Mouse (Mus musculus) lung, postnatal 0 days (tissue): ENCODE data around the gene Srm. TPM values are rescaled to one million over a fixed set of nuclear protein-coding genes. Genes with fewer than 3 reads are reported as not detected.

ENCODE experiments used
- ATAC-seq: fragments of 200-750 bp; cut with Nextera tagmentation; 2 replicates; pipeline ENCODE4 v1.8.0; 2017; ENCODE audit warnings: moderate library complexity
- DNase-seq: peaks from one replicate; pipeline ENCODE4 v3.0.0-alpha.2; 2016; ENCODE audit warnings: low spot score
- H3K27ac ChIP-seq: fragments of 300-500 bp; sonication (generic); 2 replicates; pipeline ENCODE4 v1.5.1; 2014; ENCODE audit warnings: antibody characterized with exemption, mild to moderate bottlenecking, low read length, mixed read lengths
- H3K27me3 ChIP-seq: fragments of 300-500 bp; sonication (generic); replicated peaks from 2 replicates; pipeline ENCODE4 v1.6.1; 2014; ENCODE audit warnings: low read length, mixed read lengths; ENCODE audit not compliant: insufficient read depth
- H3K36me3 ChIP-seq: fragments of 300-500 bp; sonication (generic); 2 replicates; pipeline ENCODE4 v1.6.1; 2014; ENCODE audit warnings: low read length, mixed read lengths; ENCODE audit not compliant: insufficient read depth
- H3K4me1 ChIP-seq: fragments of 300-500 bp; sonication (generic); 2 replicates; pipeline ENCODE4 v1.6.1; 2014; ENCODE audit warnings: antibody characterized with exemption, low read depth, low read length, mixed read lengths; ENCODE audit not compliant: insufficient read depth
- H3K4me2 ChIP-seq: fragments of 300-500 bp; sonication (generic); replicated peaks from 2 replicates; pipeline ENCODE4 v1.6.1; 2014; ENCODE audit warnings: low read depth, mild to moderate bottlenecking, low read length, moderate library complexity, mixed read lengths
- H3K4me3 ChIP-seq: fragments of 300-500 bp; sonication (generic); 2 replicates; pipeline ENCODE4 v1.5.1; 2014; ENCODE audit warnings: low read depth, low read length
- H3K9ac ChIP-seq: fragments of 300-500 bp; sonication (generic); replicated peaks from 2 replicates; pipeline ENCODE4 v1.6.1; 2014; ENCODE audit warnings: low read depth, mild to moderate bottlenecking
- H3K9me3 ChIP-seq: fragments of 300-500 bp; sonication (generic); 2 replicates; pipeline ENCODE4 v1.6.1; 2016; ENCODE audit warnings: low read length, mixed read lengths
- CTCF ChIP-seq: IDR thresholded peaks from 2 replicates; pipeline ENCODE4 v1.5.1; 2016; ENCODE audit warnings: antibody characterized with exemption, mild to moderate bottlenecking
- EP300 ChIP-seq: IDR thresholded peaks from 2 replicates; pipeline ENCODE4 v1.6.1; 2016; ENCODE audit warnings: antibody characterized with exemption, mild to moderate bottlenecking, control low read depth
- WGBS: fragments of 180-500 bp; shearing (Covaris S2); extraction: QIAGEN DNeasy Blood & Tissue Kit; methylation state at CpG from one replicate; pipeline ENCODE4 v1.1.7; 2014; 5-methylcytosine and 5-hydroxymethylcytosine counted together
- polyA plus RNA-seq: library from polyadenylated mRNA; unstranded; fragments of >200 nt; fragmentation: Nextera tagmentation; extraction: Ambion mirVana; gene quantifications from 2 replicates; pipeline ENCODE4 v1.2.1, GENCODE M21; 2015

Gene Srm
- polyA plus RNA-seq, 1 experiment from 2014 or later = 46.6 TPM

GRCm38 (mm10) chr4:148596731-148597130, 5.4 kb downstream of the Srm start:
- TF ChIP-seq CTCF (no peak), EP300 (no peak)
- no peak overlapping the region for H3K9ac ChIP-seq
- ATAC-seq (no peak), DNase-seq (no peak)
- 97% methylated on average over 3 of the region's 3 CpGs for WGBS
- peaks cover 3% of the 10 kb centered on the region; the same call in 1 of the 2 replicates for H3K4me1 ChIP-seq
- no peak overlapping the region for H3K4me3 ChIP-seq
- H3K27ac ChIP-seq = no peak overlapping the region
- no peaks in the 10 kb centered on the region for H3K27me3 ChIP-seq
- H3K36me3 ChIP-seq = peaks cover 5% of the 10 kb centered on the region; the same call in 1 of the 2 replicates
- no peak overlapping the region for H3K4me2 ChIP-seq
- no peaks in the 10 kb centered on the region for H3K9me3 ChIP-seq

- no peak overlapping the region for H3K4me3 ChIP-seq
- H3K4me1 ChIP-seq = no peaks in the 10 kb centered on the region
- H3K4me2 ChIP-seq = no peak overlapping the region
- no peak for ATAC-seq
- TF ChIP-seq CTCF (no peak), EP300 (no peak)
- H3K27ac ChIP-seq = no peak overlapping the region
- no peaks in the 10 kb centered on the region for H3K9me3 ChIP-seq
- no peak for DNase-seq
- H3K36me3 ChIP-seq = peaks cover 5% of the 10 kb centered on the region; the same call in 1 of the 2 replicates
- WGBS = 94% methylated on average over 12 of the region's 12 CpGs
- H3K9ac ChIP-seq = no peak overlapping the region
- H3K27me3 ChIP-seq = no peaks in the 10 kb centered on the region
Observed at GRCm38 (mm10) chr4:148598826-148599225, 7.5 kb downstream of the Srm start.

- Histone ChIP-seq H3K27ac (no peak overlapping the region), H3K9ac (no peak overlapping the region), H3K36me3 (no peaks in the 10 kb centered on the region; the same call in 1 of the 2 replicates), H3K27me3 (no peaks in the 10 kb centered on the region), H3K9me3 (no peaks in the 10 kb centered on the region), H3K4me3 (no peak overlapping the region), H3K4me1 (no peaks in the 10 kb centered on the region), H3K4me2 (no peak overlapping the region)
- DNase-seq (no peak), ATAC-seq (no peak)
- TF ChIP-seq EP300 (no peak), CTCF (no peak)
- WGBS = 91% methylated on average over 4 of the region's 4 CpGs
Observed at GRCm38 (mm10) chr4:148600316-148600715, 9.0 kb downstream of the Srm start.

GRCm38 (mm10) chr4:148601871-148602270, 10.6 kb downstream of the Srm start:
- ATAC-seq (no peak), DNase-seq (no peak)
- TF ChIP-seq CTCF (no peak), EP300 (no peak)
- Histone ChIP-seq H3K27ac (no peak overlapping the region), H3K9me3 (no peaks in the 10 kb centered on the region), H3K9ac (no peak overlapping the region), H3K4me1 (no peaks in the 10 kb centered on the region), H3K36me3 (no peaks in the 10 kb centered on the region), H3K4me3 (no peak overlapping the region), H3K27me3 (no peaks in the 10 kb centered on the region), H3K4me2 (no peak overlapping the region)
- WGBS = 67% methylated on average over 4 of the region's 4 CpGs

GRCm38 (mm10) chr4:148602357-148603120, 11.2 kb downstream of the Srm start, which contains the start of gene Masp2:
Gene Masp2 (plus strand): TSS chr4:148602554.
- TF ChIP-seq EP300 (no peak), CTCF (no peak)
- Histone ChIP-seq H3K4me3 (no peak within 1 kb of the TSS), H3K9ac (no peak within 1 kb of the TSS), H3K9me3 (no peaks in the 10 kb centered on the region), H3K27ac (no peak within 1 kb of the TSS), H3K36me3 (no peaks in the 10 kb centered on the region), H3K27me3 (no peaks in the 10 kb centered on the region), H3K4me1 (no peaks in the 10 kb centered on the region), H3K4me2 (no peak within 1 kb of the TSS)
- 81% methylated on average over 14 of the region's 14 CpGs for WGBS
- no peak for DNase-seq
- no peak for ATAC-seq

- TF ChIP-seq EP300 (no peak), CTCF (no peak)
- Histone ChIP-seq H3K27ac (no peak overlapping the region), H3K4me1 (no peaks in the 10 kb centered on the region), H3K36me3 (no peaks in the 10 kb centered on the region), H3K27me3 (no peaks in the 10 kb centered on the region), H3K9me3 (no peaks in the 10 kb centered on the region), H3K4me3 (no peak overlapping the region), H3K9ac (no peak overlapping the region), H3K4me2 (no peak overlapping the region)
- DNase-seq = no peak
- ATAC-seq = no peak
- WGBS = 65% methylated on average over 10 of the region's 10 CpGs
Observed at GRCm38 (mm10) chr4:148603376-148604139, 12.3 kb downstream of the Srm start.
